Comparison of ENCODE assay signal across 16 mouse cellular contexts in genomic region chr7:90949212-90949611, GRCm38 (mm10).
DNase-seq lines count a peak whose midpoint lies in the region.
"Had no signal": no experiment of that assay in that cellular context is flagged by ENCODE, and none has a peak within 500 bp of the region (broad histone marks: within the 10 kb centered on the region; RNA-seq: fewer than 3 reads in every experiment).

No protein-coding gene starts in this region.

- peak; percentile 36 for DNase-seq in layer of hippocampus, adult 11-12 months (ENCODE audit: low spot score)
- no peak for DNase-seq in layer of hippocampus, postnatal 10 days (ENCODE audit: low spot score in 2 of 2)
- peak; percentile 37 to 60 for DNase-seq in right cerebral cortex, postnatal 10 days (ENCODE audit: low spot score in 2 of 2)
- DNase-seq in right cerebral cortex, adult 18-20 months: no peak
- peak; percentile 17 for DNase-seq in layer of hippocampus, adult 9-10 months (ENCODE audit: low spot score)
- DNase-seq in retina, embryonic 14.5 days (ENCODE audit: low spot score): no peak
- DNase-seq in adipocyte (ENCODE audit: low spot score): no peak
- DNase-seq: adrenal gland, adult 8-10 months; adrenal gland, postnatal 25 days; cerebellum, adult 18-20 months; cerebellum, adult 9-10 months; cerebellum, postnatal 14 days; gastrocnemius, postnatal 25 days; heart, adult 18-20 months; heart, postnatal 14 days; heart, postnatal 4 days had no signal

Comparison
In these comparisons a context has a peak if more than half of its experiments do, and no peak if none do; other contexts are left out.
1. DNase-seq: peak in layer of hippocampus, adult 11-12 months (single experiment), right cerebral cortex, postnatal 10 days (2 of 2) and layer of hippocampus, adult 9-10 months (single experiment); none in layer of hippocampus, postnatal 10 days (0 of 2), right cerebral cortex, adult 18-20 months (single experiment), retina, embryonic 14.5 days (single experiment) and adipocyte (single experiment).